Mouse (Mus musculus) embryonic facial prominence, embryonic 15.5 days (tissue): ENCODE results near the gene Jmjd4. TPM values are rescaled to one million over a fixed set of nuclear protein-coding genes. Genes with fewer than 3 reads are reported as not detected.

Experiments used
- ATAC-seq: fragments of 200-750 bp; cut with Nextera tagmentation; 2 replicates; pipeline ENCODE4 v1.8.0; 2017; ENCODE audit warnings: low read depth, moderate TSS enrichment; ENCODE audit not compliant: insufficient number of reproducible peaks, low FRiP score, low TSS enrichment
- H3K27ac ChIP-seq: fragments of 300-500 bp; sonication (generic); replicated peaks from 2 replicates; pipeline ENCODE4 v1.5.1; 2015; ENCODE audit warnings: mild to moderate bottlenecking, inconsistent platforms
- H3K27me3 ChIP-seq: fragments of 300-500 bp; sonication (generic); 2 replicates; pipeline ENCODE4 v1.6.1; 2015; ENCODE audit warnings: inconsistent platforms
- H3K36me3 ChIP-seq: fragments of 300-500 bp; sonication (generic); 2 replicates; pipeline ENCODE4 v1.6.1; 2015; ENCODE audit warnings: mild to moderate bottlenecking, inconsistent platforms
- H3K4me1 ChIP-seq: fragments of 300-500 bp; sonication (generic); 2 replicates; pipeline ENCODE4 v1.6.1; 2015; ENCODE audit warnings: inconsistent platforms
- H3K4me2 ChIP-seq: fragments of 300-500 bp; sonication (generic); replicated peaks from 2 replicates; pipeline ENCODE4 v1.6.1; 2015; ENCODE audit warnings: mild to moderate bottlenecking, inconsistent platforms
- H3K4me3 ChIP-seq: fragments of 300-500 bp; sonication (generic); replicated peaks from 2 replicates; pipeline ENCODE4 v1.5.1; 2015; ENCODE audit warnings: mild to moderate bottlenecking, inconsistent platforms
- H3K9ac ChIP-seq: fragments of 300-500 bp; sonication (generic); 2 replicates; pipeline ENCODE4 v1.6.1; 2015; ENCODE audit warnings: inconsistent platforms
- H3K9me3 ChIP-seq: fragments of 300-500 bp; sonication (generic); replicated peaks from 2 replicates; pipeline ENCODE4 v1.6.1; 2016; ENCODE audit warnings: inconsistent platforms
- WGBS: fragments of 180-500 bp; shearing (Covaris S2); methylation state at CpG from one replicate; pipeline ENCODE4 v1.1.7; 2015; 5-methylcytosine and 5-hydroxymethylcytosine counted together
- polyA plus RNA-seq: library from polyadenylated mRNA; unstranded; fragments of >200 nt; fragmentation: Nextera tagmentation; extraction: Ambion mirVana; gene quantifications from 2 replicates; pipeline ENCODE4 v1.2.1, GENCODE M21; 2015

Jmjd4 gene
- polyA plus RNA-seq, 1 experiment from 2014 or later = 12.1 TPM

DNA sequence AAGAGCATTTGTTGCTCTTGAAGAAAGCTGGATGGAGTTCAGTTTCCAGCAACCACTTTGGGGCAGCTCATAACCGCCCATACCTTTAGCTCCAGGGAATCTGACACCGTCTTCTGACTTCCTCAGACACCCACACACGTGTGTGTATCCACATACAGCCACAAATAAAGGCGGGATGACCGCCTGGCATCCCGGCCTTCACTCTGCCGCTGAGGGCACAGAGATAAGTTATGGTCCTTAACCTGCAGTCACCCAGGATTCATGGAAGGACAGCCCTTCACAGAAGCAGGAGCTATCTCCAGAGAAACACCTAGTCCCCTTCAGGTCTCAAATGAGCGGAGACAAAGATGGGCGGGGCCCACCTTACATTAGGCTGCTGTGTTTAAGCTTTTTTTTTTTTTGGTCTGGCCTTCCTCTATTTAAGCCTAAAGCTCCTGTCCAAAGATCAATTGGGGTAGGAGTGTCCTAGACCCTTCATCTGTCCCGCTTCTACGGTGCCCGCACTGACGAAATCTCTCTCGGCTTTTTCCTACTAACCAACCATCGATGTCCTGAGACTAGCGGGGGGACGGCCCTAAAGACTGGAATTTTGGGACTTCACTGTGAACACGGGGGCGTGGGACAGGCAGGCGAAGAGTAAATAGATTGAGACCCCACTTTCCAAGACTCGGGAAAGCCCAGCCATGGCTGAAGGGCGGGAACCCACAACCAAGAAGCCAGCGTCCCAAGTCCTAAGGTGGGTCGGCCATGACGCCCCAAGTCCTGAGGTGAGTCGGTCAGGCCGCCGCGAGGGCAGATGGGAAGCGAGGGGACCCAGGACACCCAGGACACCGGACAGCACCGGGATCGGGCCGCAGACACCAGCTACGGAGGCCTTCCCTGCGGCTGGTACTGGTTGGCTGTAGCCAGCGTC lies 21.8 kb downstream of the Jmjd4 start:
- Histone ChIP-seq H3K4me1 (peaks cover 5% of the 10 kb centered on the region), H3K36me3 (no peaks in the 10 kb centered on the region), H3K27me3 (no peaks in the 10 kb centered on the region), H3K9ac (peak overlapping the region; percentile 92), H3K4me2 (peak overlapping the region; percentile 74), H3K27ac (peak overlapping the region; percentile 90), H3K4me3 (peak overlapping the region; percentile 86), H3K9me3 (no peaks in the 10 kb centered on the region)
- WGBS = 4% methylated on average over 37 of the region's 37 CpGs
- ATAC-seq = peak; percentile 39

DNA sequence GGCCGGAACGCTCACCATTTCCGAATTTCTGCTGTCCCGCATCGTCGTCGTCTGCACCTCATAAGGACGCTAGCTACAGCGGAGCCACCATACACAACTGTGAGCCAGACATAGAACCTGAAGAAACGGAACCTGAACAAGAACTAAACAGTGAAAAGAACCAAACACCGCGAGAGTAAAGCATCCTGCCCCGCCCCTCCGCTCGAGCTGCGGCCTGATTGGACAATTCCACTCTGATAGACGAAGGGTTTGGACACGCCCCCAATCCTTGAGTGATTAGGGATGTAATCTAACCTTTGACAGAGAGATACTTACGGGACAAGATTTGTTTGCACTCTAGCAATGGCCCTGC lies 22.5 kb downstream of the Jmjd4 start, which contains the start of gene Zfp867:
Gene Zfp867, minus strand, starts transcription at position 149 of the 352 bp plus-strand sequence.
- peak within 1 kb of the TSS; percentile 92 for H3K9ac ChIP-seq
- peak; percentile 87 for ATAC-seq
- H3K4me2 ChIP-seq = peak within 1 kb of the TSS; percentile 74
- no peaks in the 10 kb centered on the region for H3K9me3 ChIP-seq
- H3K36me3 ChIP-seq = no peaks in the 10 kb centered on the region
- peak within 1 kb of the TSS; percentile 86 for H3K4me3 ChIP-seq
- H3K27me3 ChIP-seq = no peaks in the 10 kb centered on the region
- peaks cover 5% of the 10 kb centered on the region for H3K4me1 ChIP-seq
- peak within 1 kb of the TSS; percentile 90 for H3K27ac ChIP-seq
- 0% methylated on average over 19 of the region's 19 CpGs for WGBS

DNA sequence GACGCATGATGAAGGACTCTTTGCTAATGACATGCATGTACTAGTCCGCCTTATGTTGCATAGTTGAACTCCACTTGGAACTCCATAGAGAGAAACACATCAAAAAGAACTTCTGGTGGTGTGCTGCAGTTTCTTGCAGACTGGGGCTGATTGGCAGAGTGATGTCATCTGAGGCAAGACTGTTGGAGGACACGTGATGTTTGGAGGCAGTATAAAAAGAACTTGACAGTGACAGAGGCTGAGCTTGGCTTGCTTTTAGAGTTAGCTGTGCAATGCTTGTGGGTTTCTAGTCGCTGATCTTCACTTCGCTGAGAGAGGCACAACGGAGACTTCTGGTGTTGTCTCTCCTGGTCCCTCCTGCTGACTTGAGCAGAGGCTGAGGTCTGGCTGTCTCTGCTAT lies 27.4 kb downstream of the Jmjd4 start:
- Histone ChIP-seq H3K27me3 (no peaks in the 10 kb centered on the region), H3K36me3 (no peaks in the 10 kb centered on the region), H3K27ac (no peak overlapping the region), H3K4me2 (no peak overlapping the region), H3K4me3 (no peak overlapping the region), H3K9ac (no peak overlapping the region), H3K4me1 (no peaks in the 10 kb centered on the region), H3K9me3 (no peaks in the 10 kb centered on the region)
- 61% methylated on average over 6 of the region's 6 CpGs for WGBS
- ATAC-seq = no peak

DNA sequence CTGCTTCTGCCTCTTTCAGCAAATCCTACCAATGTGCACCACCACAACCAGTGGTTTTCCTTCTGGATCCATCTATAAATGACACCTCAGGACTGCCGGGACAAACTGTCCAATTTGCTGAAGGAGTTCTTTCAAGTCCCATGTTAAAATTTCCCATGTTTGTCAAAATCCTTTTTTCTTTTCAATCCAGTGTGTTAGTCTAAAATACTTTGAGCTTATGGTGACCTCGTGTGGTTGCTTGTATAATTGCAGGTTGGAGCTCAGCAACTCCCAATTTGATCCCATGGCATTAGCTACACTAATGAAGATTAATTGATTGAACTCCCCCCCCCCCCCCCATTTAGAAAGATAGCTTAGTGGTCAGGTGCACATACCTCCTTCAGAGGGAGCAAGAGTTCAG lies 33.4 kb downstream of the Jmjd4 start:
- Histone ChIP-seq H3K9me3 (no peaks in the 10 kb centered on the region), H3K27me3 (no peaks in the 10 kb centered on the region), H3K27ac (no peak overlapping the region), H3K4me3 (no peak overlapping the region), H3K9ac (no peak overlapping the region), H3K36me3 (peaks cover 32% of the 10 kb centered on the region), H3K4me2 (no peak overlapping the region), H3K4me1 (no peaks in the 10 kb centered on the region)
- WGBS = 7% methylated on average over 2 of the region's 2 CpGs
- ATAC-seq = no peak

DNA sequence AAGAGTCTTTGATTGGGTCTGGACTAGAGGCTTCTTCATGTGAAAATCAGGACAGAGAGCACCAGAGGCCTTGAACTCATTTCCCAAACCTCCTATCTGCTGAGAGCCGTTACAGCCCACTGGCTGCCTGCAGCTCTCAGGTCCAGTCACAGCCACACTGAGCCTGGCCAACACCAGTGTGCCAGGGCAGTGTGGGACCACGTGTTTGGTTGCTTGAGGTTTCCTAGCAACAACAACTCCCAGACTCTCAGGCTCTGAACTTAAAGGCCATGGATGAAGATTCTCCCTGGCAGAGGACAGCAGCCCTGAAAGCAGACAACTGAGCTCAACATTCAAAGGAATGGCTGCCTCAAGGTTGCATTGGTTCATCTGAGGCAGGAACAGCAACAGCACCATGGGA lies 35.8 kb downstream of the Jmjd4 start:
- Histone ChIP-seq H3K27me3 (no peaks in the 10 kb centered on the region), H3K9me3 (no peaks in the 10 kb centered on the region), H3K9ac (no peak overlapping the region), H3K4me1 (no peaks in the 10 kb centered on the region), H3K36me3 (peaks cover 56% of the 10 kb centered on the region), H3K27ac (no peak overlapping the region), H3K4me3 (no peak overlapping the region), H3K4me2 (no peak overlapping the region)
- WGBS = 68% methylated on average over 2 of the region's 2 CpGs
- ATAC-seq = no peak

DNA sequence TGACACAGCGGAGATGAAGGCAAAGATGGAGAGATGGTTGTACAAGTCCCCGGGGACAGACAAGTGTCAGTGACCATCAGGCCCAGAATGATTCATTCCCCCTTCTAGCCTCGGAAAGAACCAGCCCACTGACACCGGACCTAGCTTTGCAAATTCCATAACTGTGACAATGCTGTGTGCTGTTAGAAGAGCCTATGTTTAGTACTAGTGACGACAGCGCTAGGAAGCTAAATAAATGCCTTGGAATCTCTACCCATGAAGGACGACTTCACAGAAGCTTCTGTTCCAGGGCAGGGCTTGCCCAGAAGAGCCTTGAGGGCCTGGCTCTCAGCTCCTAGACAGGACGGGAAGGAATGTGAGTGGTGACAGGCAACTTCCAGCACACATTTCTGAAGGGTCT lies 36.4 kb downstream of the Jmjd4 start:
- ATAC-seq = no peak
- Histone ChIP-seq H3K9me3 (no peaks in the 10 kb centered on the region), H3K27me3 (no peaks in the 10 kb centered on the region), H3K4me3 (no peak overlapping the region), H3K4me2 (no peak overlapping the region), H3K9ac (no peak overlapping the region), H3K36me3 (peaks cover 61% of the 10 kb centered on the region), H3K27ac (no peak overlapping the region), H3K4me1 (no peaks in the 10 kb centered on the region)
- WGBS = 78% methylated on average over 8 of the region's 8 CpGs

DNA sequence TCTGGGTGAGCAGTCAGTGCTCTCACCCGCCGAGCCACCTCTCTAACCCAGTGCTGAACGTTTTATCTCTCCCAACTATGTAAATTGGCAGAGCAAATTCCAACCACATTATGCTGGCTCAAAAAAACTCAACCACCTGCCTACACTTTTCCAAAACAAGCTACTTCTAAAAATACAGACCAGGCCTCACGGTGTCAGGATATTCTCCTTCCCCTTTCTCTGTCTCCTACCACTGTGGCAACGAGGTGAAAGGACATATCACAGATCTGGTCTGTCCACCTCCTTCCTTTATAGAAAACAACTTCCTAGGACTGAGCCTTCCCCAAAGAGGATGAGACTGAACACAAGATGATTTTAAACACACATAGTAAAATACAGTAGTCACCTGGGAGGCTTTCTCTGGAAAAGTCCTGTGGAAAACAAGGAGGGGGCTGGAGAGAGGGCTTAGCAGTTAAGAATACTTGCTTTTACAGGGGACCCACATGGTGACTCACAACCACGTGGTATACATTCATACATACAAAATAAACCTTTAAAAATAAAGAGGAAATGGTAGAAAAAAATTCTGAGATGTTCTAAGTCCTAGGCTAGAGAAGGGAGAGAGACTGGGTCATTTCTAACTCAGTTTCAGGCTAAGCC lies 46.9 kb downstream of the Jmjd4 start:
- 79% methylated on average over 6 of the region's 6 CpGs for WGBS
- ATAC-seq = no peak
- Histone ChIP-seq H3K4me1 (no peaks in the 10 kb centered on the region), H3K27me3 (no peaks in the 10 kb centered on the region), H3K4me3 (no peak overlapping the region), H3K9ac (no peak overlapping the region), H3K36me3 (peaks cover 96% of the 10 kb centered on the region), H3K27ac (no peak overlapping the region), H3K9me3 (no peaks in the 10 kb centered on the region), H3K4me2 (no peak overlapping the region)

DNA sequence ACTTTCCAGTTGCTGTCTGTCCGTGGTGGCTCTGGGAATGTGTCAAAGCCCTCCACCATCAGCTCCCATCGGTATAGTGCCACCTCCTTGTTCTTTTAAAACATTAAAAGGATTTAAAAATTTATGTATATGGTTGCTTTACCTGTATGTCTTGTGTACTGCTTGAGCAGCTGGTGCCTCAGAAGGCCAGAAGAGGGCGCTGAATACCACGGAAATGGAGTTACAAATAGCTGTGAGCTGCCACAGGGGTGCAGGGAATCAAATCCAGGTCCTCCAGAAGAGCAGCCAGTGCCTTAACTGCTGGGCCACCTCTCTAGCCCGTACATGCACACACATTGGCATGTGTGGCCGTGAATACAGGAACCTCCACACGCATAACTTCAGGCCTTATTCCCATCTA lies 47.9 kb downstream of the Jmjd4 start:
- H3K9ac ChIP-seq = no peak overlapping the region
- no peaks in the 10 kb centered on the region for H3K4me1 ChIP-seq

DNA sequence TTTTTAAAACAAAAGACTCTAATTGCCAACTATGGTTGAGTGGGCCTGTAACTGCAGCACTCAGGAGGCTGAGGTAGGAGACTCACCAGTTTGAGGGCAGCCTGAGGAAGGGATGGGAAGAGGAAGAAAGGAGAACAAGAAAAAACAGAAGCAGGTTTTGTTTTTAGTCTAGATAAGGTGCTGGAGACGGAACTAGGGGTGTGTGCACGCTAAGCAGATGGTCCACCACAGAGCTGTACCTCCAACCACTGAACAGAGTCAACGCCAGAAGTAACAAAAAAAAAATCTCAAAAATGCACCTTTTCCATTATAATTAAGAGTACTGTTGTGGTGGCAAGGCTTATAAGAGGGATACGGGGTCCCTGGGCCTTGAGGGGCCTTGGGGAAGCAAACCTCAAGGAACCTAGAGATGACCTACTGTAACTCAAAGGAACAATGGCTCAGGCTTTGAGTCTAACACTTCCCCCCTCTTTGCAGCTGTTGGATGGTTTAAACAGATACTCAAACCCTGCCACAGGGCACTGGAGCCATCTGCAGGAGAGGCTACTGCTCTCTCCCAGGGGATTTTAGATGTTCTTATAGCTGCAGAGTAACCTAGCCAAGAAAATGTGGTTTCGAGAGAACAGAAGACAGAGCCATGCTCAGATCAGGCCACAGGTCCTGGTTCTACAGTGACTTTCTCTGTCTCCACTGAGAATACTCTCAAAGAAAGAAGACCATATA lies 52.3 kb downstream of the Jmjd4 start:
- Histone ChIP-seq H3K4me2 (no peak overlapping the region), H3K36me3 (peaks cover 70% of the 10 kb centered on the region), H3K27me3 (no peaks in the 10 kb centered on the region), H3K27ac (no peak overlapping the region), H3K9me3 (no peaks in the 10 kb centered on the region), H3K9ac (no peak overlapping the region), H3K4me3 (no peak overlapping the region), H3K4me1 (peaks cover 9% of the 10 kb centered on the region)
- 86% methylated on average over 5 of the region's 5 CpGs for WGBS
- no peak for ATAC-seq

More for the DNA sequence above, 47.9 kb downstream of the Jmjd4 start:
- WGBS = 93% methylated on average over 7 of the region's 7 CpGs
- no peak overlapping the region for H3K27ac ChIP-seq
- no peak overlapping the region for H3K4me2 ChIP-seq
- H3K27me3 ChIP-seq = no peaks in the 10 kb centered on the region
- H3K9me3 ChIP-seq = no peaks in the 10 kb centered on the region
- no peak for ATAC-seq
- peaks cover 96% of the 10 kb centered on the region for H3K36me3 ChIP-seq
- H3K4me3 ChIP-seq = no peak overlapping the region

DNA sequence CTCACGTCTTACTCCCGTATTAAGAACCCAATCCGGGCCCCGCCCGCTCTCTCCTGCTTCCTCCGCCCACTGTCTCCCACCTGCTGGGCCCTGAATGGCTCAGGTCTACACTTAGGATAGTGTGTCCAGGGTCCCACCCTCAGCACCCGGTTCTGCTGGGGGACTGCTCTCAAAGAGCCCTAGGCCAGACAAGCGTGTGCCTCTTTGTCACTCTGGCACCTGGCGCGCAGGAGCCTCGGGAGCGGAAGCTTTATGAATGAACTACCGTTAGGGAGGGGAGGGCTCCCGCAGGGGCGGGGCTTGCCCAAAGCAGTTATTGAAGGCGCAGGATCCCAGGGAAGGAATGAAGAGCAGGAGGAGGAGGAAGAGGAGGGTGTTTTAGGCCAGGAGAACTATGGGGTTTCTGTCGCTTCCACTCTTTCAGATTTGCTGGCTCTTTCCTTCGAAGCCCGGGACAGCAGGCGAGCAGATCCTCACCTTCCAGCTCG lies 55.5 kb downstream of the Jmjd4 start:
- H3K4me3 ChIP-seq = peak overlapping the region; percentile 90
- WGBS = 0% methylated on average over 21 of the region's 21 CpGs
- peaks cover 18% of the 10 kb centered on the region for H3K4me1 ChIP-seq
- H3K36me3 ChIP-seq = peaks cover 42% of the 10 kb centered on the region
- H3K4me2 ChIP-seq = peak overlapping the region; percentile 77
- H3K27me3 ChIP-seq = no peaks in the 10 kb centered on the region
- peak overlapping the region; percentile 97 for H3K9ac ChIP-seq
- peak overlapping the region; percentile 98 for H3K27ac ChIP-seq
- peak; percentile 45; the same call in 1 of the 2 replicates for ATAC-seq
- H3K9me3 ChIP-seq = no peaks in the 10 kb centered on the region
